Mouse (Mus musculus): ENCODE results near the gene Kbtbd7. TPM values are rescaled to one million over a fixed set of nuclear protein-coding genes. Genes with fewer than 3 reads are reported as not detected.

Kbtbd7 gene
- total and polyA plus RNA-seq, 3 experiments, result 2.7 to 3.8 TPM; not detected in 1

- Histone ChIP-seq H3K9me3 (replicated peaks; ENCODE audit: insufficient read depth, low read length) (no peaks in the 10 kb centered on the region), H3K4me1 (ENCODE audit: control insufficient read depth in 1 of 2, insufficient read depth in 2 of 2, low read length in 2 of 2) (peaks cover 0 to 2% of the 10 kb centered on the region in 2 experiments; a peak in 1 of 4 replicates), H3K27me3 (ENCODE audit: control insufficient read depth in 1 of 2, insufficient read depth in 2 of 2, low read length in 2 of 2) (no peaks in the 10 kb centered on the region), H3K36me3 (ENCODE audit: control insufficient read depth in 1 of 2, insufficient read depth in 2 of 2, low read length in 2 of 2) (peaks cover 4% of the 10 kb centered on the region in 2 experiments; a peak in 3 of 4 replicates), H3K27ac (ENCODE audit: control insufficient read depth, low read depth, low read length) (no peak overlapping the region), H3K4me3 (ENCODE audit: control insufficient read depth in 1 of 2, insufficient read depth in 1 of 2, low read depth in 2 of 2, low read length in 2 of 2) (no peak overlapping the region), H3K79me2 (ENCODE audit: control insufficient read depth, insufficient read depth, low read length, poor library complexity) (no peaks in the 10 kb centered on the region), H3K9ac (ENCODE audit: control insufficient read depth, low read depth, low read length, poor library complexity, severe bottlenecking) (no peak overlapping the region)
- TF ChIP-seq TBP (IDR thresholded peaks at IDR 0.05; ENCODE audit: low read depth, low read length) (peak; percentile 57), JUND (IDR thresholded peaks at IDR 0.05; ENCODE audit: low read depth, low read length) (no peak)
- DNase-seq (ENCODE audit: low read depth, low spot score), result no peak
These were observed 47.1 kb downstream of the Kbtbd7 start for GRCm38 (mm10) chr14:79473384-79473783.

Other genes with a start within 250 kb of the Kbtbd7 start
- not detected in 2 replicates for gene Zfp957, start 179.1 kb upstream of the Kbtbd7 start, total RNA-seq (2012; rRNA removed)
- not detected for gene Zfp957, start 179.1 kb upstream of the Kbtbd7 start, polyA plus RNA-seq (2012; ENCODE audit: insufficient read depth in 1 of 2, insufficient read length in 2 of 2, low read depth in 1 of 2, low replicate concordance in 2 of 2, missing spikeins in 1 of 2)
- gene Rgcc, start 124.9 kb upstream of the Kbtbd7 start, total RNA-seq (2012; rRNA removed), result 0.85 and 1.2 TPM in 2 replicates
- 1 to 10 TPM in 1 of 2 experiments, not detected in 1; 1.8 TPM for gene Rgcc, start 124.9 kb upstream of the Kbtbd7 start, polyA plus RNA-seq (2012; ENCODE audit: insufficient read depth in 1 of 2, insufficient read length in 2 of 2, low read depth in 1 of 2, low replicate concordance in 2 of 2, missing spikeins in 1 of 2)
- 22.4 and 26.9 TPM in 2 replicates for gene Naa16, start 35.7 kb upstream of the Kbtbd7 start, total RNA-seq (2012; rRNA removed)
- gene Naa16, start 35.7 kb upstream of the Kbtbd7 start, polyA plus RNA-seq (2012; ENCODE audit: insufficient read depth in 1 of 2, insufficient read length in 2 of 2, low read depth in 1 of 2, low replicate concordance in 2 of 2, missing spikeins in 1 of 2), result 10 to 100 TPM in 1 of 2 experiments, not detected in 1; 51.6 TPM
- gene Mtrf1, start 28.7 kb upstream of the Kbtbd7 start, total RNA-seq (2012; rRNA removed), result 4.0 and 4.8 TPM in 2 replicates
- gene Mtrf1, start 28.7 kb upstream of the Kbtbd7 start, polyA plus RNA-seq (2012; ENCODE audit: insufficient read depth in 1 of 2, insufficient read length in 2 of 2, low read depth in 1 of 2, low replicate concordance in 2 of 2, missing spikeins in 1 of 2), result 1 to 10 TPM in 1 of 2 experiments, not detected in 1; 4.9 TPM
- 0.07 and 0.12 TPM in 2 replicates for gene Kbtbd6, start 25.3 kb downstream of the Kbtbd7 start, total RNA-seq (2012; rRNA removed)
- not detected for gene Kbtbd6, start 25.3 kb downstream of the Kbtbd7 start, polyA plus RNA-seq (2012; ENCODE audit: insufficient read depth in 1 of 2, insufficient read length in 2 of 2, low read depth in 1 of 2, low replicate concordance in 2 of 2, missing spikeins in 1 of 2)
- gene Elf1, start 54.7 kb downstream of the Kbtbd7 start, total RNA-seq (2012; rRNA removed), result 21.5 and 27.3 TPM in 2 replicates
- 10 to 100 TPM; 24.2 to 43.1 TPM for gene Elf1, start 54.7 kb downstream of the Kbtbd7 start, polyA plus RNA-seq (2012; ENCODE audit: insufficient read depth in 1 of 2, insufficient read length in 2 of 2, low read depth in 1 of 2, low replicate concordance in 2 of 2, missing spikeins in 1 of 2)
- 14.5 and 15.9 TPM in 2 replicates for gene Wbp4, start 55.0 kb downstream of the Kbtbd7 start, total RNA-seq (2012; rRNA removed)
- 10 to 100 TPM; 22.1 to 87.6 TPM for gene Wbp4, start 55.0 kb downstream of the Kbtbd7 start, polyA plus RNA-seq (2012; ENCODE audit: insufficient read depth in 1 of 2, insufficient read length in 2 of 2, low read depth in 1 of 2, low replicate concordance in 2 of 2, missing spikeins in 1 of 2)
- gene Sugt1, start 161.2 kb downstream of the Kbtbd7 start, total RNA-seq (2012; rRNA removed), result 175 and 182 TPM in 2 replicates
- gene Sugt1, start 161.2 kb downstream of the Kbtbd7 start, polyA plus RNA-seq (2012; ENCODE audit: insufficient read depth in 1 of 2, insufficient read length in 2 of 2, low read depth in 1 of 2, low replicate concordance in 2 of 2, missing spikeins in 1 of 2), result 100 to 1,000 TPM; 135 to 616 TPM
- gene Cnmd, start 235.7 kb downstream of the Kbtbd7 start, total RNA-seq (2012; rRNA removed), result not detected in 2 replicates
- not detected for gene Cnmd, start 235.7 kb downstream of the Kbtbd7 start, polyA plus RNA-seq (2012; ENCODE audit: insufficient read depth in 1 of 2, insufficient read length in 2 of 2, low read depth in 1 of 2, low replicate concordance in 2 of 2, missing spikeins in 1 of 2)

Measured in MEL (cell line).